Mouse (Mus musculus): ENCODE results near the gene Itm2c.

Gene Itm2c

DNA sequence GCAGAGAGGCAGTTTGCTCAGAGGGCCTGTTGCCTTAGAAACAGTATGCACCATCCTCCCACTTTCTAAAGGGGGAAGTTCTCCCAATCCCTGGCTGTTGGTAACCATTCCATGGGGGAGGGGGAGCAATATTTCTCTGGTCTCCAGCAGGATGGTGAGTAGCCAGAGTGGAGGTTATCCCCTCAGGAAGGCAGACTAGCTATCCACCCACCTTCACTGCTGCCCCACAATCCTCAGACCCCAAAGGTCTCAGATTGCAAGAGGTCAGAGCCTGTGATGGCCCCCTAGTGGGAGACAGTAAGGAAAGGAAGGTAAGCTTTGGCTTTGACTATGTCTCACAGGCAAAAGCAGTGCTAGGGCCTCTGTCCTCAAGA is 5.3 kb downstream of the Itm2c start:
- no peak for DNase-seq (ENCODE audit: low spot score)

DNA sequence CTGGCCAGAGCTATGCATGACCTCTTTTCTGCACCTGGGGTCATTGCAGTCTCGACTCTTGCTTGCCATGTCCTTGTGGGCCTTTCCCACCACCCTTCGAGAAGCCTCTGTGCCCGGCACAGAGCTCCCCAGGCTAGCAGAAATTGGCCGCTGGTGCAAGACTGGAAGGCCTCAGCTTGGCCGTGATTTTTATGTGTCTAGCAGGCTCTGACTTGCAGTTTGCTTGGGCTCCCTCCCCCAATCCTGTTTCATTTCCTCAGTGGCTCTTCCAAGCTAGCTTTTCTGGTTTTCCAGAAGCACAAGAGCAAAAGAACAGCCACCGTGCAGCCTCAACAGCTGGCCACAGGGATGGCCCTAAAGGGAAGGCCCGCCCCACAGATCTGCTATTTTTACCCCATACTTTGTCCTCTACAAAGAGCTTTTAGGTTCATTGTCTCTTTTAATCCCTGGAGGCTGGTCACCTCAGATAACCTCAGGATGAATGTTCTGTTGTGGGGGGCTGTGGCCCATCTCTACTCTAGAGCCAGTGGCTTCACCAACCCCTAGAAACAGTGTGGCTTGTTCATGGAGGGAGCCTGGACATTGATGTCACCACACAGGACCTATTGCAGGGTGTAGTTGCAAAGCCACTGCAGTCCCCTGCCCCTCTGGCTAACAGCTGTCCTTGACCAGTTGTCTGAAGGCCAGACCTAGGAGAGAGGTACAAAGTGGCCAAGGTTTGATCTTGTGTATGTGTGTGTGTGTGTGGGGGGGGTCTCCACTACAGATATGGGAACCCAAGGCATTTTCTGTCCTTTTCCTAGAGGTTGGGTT is 6.6 kb downstream of the Itm2c start:
- DNase-seq (ENCODE audit: low spot score), result no peak

DNA sequence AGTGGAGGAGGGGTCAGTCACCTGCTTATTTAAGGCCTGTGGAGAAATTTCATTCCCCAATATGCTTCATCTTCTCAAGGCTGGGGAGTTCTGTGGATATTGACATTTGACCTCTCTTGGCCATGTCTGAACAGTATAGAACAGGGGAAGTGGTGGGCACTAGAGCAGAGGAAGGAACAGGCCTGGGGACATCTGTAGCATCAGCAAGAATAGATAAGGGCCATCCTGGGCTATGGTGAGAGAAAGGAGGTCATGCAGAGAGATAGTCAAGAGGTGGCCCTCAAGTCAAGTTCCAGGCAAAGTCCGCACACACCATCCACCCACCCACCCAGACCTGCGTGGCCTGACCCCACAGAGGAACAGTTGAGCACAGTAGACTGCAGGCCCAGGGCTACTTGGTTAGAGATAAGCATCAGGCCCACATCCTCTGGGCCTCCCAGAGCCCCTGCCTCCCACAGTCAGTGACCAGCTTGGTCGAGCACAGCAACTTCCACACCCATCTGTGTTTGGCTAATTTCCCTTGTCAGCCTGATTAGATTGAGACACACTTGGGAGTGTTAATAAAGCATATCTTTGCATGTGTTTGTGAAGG is 7.5 kb downstream of the Itm2c start:
- DNase-seq (ENCODE audit: low spot score), result peak; percentile 59

DNA sequence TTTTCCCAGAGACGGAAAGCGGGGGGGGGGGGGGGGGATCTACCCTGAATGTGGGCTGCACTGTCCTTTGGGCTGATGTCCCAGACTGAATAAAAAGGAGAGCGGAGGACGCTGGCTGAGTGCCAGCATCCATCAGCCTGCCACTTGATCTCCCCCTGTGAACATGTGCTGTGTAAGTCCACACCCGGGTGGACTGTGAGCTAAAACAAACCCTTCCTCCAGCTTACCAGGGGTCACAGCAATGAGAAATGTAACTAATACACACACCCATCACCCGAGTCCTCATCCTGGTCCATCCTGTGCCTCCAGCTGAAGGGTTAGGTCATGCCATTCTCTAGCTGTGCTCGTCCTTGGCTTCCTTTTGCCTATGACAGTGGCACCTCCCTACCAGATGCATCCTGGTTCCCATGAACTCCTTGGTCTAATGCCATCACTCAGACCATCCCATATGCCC is 8.1 kb downstream of the Itm2c start:
- DNase-seq (ENCODE audit: low spot score), result peak; percentile 58

DNA sequence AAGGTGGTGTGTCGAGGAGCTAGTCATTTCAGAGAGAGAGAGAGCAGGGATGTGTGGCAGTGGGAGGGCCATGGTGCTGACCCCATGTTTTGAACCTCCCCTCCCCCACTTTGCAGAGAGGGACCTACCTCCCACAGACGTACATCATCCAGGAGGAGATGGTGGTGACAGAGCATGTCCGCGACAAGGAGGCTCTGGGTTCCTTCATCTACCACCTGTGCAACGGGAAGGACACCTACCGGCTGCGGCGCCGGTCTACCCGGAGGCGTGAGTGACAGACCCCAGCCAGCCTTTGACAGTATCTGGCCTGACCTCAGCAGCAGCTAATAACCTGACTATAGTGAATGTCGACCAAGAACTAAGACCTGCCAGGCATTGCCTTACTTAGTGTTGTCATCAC is 12.8 kb downstream of the Itm2c start:
- DNase-seq (ENCODE audit: low spot score), result no peak

DNA sequence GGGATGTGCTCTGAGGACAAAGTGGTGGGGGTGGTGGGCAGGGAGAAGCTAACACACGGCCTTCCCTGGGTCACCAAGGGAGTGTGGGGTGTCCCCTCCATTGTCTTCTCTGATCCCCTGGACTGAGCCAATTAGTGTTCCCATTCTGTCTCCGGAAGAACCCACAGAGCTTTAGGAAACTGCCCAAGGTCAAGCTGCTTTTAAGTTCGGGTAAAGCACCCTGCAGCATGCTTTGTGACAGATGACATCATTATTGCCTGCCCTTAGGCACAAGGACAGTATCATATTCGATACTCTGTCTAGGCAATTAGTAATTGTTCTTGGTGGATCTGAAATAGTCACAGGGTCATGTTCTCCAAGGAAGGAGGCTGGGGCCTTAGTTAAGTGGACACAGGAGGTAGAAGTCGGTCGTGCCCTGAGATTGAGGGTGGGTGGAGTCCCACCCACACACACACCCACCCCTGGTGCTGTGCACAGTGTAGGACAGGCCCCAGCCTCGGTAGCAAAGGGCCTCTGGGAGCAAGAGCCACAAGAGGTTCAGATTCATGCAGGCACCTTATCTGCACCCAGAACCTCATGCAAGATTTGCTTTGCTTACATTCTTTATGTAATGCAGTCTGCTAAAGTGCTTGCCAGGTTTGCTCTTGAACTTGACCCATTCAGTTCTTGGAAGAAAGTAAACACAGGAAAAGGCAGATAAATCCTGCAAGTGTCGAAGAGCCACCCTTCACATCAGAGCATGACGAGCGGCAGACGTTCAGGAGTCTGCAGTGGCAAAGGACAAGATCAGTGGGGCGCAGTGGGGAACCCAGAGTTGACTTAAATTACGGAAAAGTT is 14.9 kb downstream of the Itm2c start:
- DNase-seq (ENCODE audit: low spot score), result no peak

DNA sequence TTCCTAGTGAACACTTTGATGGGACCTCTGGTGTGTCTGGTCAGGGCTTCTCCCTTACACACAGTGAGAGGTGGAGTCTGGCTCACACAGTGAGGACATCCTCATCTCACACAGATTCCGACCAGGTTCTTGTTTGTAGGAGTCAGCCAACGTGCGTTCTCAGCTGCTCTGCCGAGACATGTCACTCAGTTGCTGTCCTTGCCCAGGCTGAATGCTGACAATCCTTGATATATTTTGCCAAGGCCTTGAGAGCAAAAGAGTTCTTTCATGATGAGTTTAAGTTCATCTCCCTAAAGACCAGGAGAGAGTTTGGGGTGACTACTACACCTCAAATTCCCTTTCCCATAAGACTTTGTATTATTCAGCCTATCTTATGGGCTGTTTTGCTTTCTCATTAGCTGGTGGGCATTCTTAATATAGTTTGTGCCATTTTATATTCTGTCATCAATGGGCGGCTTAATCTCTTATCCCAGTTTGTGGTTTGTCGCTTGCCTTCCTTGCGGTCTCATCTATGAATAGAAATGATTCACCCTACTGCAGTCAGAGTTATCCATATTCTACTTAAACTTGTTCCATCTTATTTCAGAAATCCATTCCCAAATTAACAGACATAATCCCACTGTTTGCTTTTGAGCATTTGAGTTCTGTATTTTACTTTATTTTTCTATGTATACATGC is 19.1 kb downstream of the Itm2c start:
- DNase-seq (ENCODE audit: low spot score), result no peak

DNA sequence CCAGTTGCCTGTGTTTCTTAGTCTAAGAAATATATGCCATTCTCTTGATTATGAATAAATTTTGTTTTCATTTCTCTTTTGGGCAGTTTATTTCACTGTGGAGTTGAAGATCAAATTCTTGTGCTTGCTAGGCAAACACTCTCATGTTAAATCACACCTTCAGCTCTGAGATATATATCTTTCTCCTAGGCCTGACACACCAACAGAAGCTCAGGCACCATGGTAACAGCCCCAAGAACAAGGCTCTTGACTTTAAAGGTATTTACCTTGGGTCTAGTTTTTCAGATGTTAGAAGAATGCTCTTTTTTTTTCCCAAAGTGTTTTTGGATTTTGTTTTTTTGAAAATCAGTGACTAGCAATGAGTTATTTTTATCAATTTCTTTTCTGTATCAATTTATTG is 21.8 kb downstream of the Itm2c start:
- DNase-seq (ENCODE audit: low spot score), result no peak

DNA sequence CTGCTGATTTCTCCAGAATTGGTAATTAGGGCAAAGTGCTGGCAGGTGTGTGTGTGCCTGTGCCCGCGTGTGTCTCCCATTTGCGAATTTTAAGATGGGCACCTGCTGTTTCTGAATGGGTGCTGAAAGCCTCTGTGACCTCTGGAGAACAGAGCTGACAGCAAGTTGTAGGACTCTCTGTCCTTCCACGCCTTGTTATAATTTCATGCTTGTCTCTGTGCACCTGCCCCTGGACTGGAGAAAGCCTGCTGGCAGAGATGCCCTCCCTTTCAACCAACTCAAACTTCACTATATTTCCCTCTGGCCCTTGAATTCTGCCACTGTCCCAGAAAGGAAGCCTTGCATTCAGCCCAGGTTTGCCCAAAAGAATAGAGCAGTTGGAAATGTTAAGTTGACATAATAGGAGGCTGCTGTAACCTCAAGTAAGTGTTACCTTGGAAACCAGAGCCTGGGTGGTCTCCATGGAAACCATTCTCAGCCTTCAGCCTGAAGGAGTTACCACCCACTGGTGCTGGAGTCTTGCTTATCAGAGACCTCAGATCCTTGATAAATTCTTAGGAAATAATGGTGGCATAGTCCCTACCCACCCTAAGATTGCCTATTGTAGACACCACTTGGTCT is 22.9 kb downstream of the Itm2c start:
- no peak for DNase-seq (ENCODE audit: low spot score)

DNA sequence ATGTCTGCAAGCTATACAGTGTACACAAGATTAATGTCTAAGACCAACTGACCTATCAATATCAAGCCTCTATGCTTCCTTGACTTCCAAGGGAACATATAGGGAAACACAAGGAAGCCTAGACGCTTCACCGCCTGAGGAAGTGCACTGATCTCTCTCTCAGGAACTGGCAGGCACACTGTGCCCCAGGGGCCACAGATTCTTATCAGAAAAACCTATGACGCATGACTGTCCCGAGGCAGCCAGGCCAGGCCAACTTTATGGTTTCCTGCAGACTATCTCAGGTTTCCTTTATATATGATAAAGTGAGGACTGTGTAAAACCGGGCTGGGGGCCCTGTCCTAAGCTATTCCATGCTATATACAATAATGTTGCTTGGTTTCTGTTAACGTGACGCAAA is 25.5 kb downstream of the Itm2c start:
- no peak for DNase-seq (ENCODE audit: low spot score)

DNA sequence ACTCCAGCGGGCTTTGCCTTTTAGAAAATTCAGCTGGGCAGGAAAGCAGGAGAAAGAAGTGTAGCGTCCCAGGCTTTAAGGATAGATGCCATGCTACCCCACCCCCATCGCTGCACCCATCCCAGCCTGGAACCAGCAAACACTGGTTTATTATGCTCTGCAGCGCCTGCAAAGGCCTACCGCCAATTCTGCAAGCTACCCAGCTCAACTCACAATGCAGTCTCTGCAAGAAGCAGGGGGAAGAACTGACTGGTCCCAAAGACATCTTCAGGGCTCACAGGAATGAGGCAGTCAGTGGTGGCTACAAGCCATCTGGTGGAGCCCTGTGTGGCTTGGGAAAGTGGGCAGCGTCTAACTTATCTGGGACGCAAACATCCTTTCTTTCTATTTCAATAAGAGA is 27.6 kb downstream of the Itm2c start:
- DNase-seq (ENCODE audit: low spot score), result no peak

DNA sequence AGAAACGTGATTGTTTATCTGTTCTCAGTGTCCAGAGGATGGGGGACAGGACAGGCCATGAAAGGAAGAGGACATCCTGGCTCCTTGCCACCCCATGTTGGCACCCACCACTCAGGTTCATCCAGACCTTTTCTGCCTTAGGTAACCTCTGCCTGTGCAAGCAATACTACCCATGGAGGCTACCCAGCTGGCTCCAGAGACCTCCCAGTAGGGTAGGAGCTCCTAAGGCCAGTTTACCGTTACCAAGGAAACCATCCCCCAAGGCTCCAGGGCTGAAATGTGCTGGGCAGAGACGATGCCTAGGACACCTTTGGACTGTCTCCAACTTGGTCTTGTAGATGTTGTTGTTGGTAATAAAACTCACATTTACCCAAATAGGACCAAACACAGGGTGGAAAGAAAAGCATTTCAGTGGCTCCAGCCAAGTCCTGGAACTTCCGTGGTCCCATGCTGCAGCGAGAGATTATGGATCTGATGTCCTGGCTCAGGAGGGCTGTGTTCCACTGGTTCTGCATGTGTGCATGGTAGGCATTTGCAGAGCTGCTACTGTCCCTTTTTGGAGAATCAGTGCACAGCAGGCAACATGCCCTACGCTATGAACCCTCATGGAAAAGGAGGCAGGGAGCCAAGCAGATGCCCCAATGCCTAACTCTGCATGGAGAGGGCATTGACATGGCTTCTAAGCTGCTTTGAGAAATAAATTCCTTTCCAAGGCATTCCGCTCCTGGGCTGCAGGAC is 28.2 kb downstream of the Itm2c start:
- DNase-seq (ENCODE audit: low spot score), result no peak

DNA sequence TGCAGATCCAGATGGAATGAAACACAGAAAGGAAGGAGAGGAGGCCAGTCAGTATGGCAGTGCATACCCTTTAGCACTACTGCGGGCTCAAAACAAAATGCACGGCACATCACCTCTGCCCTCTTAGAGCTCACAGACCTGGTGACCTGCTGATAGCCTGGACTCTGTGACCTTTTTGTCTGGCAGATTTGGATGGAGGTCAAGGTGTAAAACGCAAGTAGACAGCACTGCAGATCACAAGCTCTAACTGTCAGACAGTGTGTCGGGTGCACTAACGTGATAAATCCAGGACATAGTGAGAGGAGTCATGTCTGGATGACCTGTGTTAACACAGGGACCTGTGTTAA is 28.8 kb downstream of the Itm2c start:
- DNase-seq (ENCODE audit: low spot score), result no peak

DNA sequence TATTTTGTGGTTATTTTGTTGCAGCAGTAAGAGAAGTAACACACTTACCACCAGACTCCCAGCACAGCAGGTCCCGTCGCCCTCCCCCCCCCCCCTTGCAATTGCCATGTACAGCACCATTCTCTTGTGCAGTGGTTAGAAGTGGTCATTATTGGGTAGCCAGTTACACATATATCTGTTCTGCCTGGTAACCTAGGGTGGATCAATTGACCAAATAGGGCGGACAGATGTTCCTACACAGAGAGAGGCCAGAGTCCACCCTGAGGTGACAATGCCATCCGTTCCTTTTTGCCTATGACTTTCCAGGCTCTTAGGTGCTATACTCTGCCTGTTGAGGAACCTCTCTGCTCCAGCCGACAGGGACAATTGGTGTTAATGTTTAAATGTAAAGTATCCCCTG is 31.1 kb downstream of the Itm2c start:
- DNase-seq (ENCODE audit: low spot score), result no peak

DNA sequence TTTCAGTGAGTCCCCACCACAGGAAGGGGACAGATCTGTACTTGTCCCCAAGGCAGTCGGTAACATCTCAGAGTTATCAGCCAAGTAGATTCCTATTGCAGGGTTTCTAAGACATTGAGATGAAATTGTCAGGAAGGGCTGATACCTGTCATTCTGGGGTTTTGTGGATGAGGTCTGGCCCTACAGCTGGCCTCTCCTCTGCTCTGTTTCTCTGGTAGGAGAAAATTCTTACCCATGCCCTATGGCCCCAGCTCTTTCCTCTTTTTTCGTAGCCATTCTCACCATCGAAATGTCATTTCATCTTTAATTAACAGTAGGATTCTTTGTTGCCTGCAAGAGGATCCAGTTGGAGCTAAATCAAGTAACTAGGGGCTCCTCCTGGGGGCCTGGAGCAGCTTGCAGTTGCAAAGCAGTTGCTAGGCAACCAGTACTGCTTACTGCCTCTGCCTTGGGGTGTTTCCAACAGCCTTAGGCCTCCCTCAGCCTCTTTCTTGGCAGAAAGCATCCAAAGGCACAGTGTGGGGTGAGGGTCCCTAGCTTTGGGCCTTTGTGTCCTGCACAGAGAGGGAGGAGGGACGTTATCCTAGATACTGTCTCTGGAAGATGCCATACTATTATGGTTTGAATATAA is 34.1 kb downstream of the Itm2c start, which contains the start of gene 4933407L21Rik:
4933407L21Rik (plus strand) TSS at position 427 of the 631 bp plus-strand sequence.
- no peak for DNase-seq (ENCODE audit: low spot score)

DNA sequence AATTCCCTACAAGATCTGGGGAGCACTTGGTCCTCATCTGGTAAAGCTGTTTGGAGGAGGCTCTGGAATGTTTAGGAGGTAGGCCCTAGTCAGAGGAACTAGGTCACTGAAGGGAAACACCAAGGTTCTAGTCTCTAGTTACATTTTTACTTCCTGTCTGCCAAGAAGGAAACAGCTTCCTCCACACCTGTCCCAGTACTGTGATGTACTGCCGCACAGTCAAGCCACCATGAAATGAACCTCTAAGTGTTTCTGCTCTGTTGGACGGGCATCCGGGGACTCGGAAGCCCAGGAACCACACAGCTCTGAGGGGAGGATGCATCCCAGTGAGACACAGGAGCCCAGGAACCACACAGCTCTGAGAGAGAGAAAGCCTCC is 34.6 kb downstream of the Itm2c start:
- no peak for DNase-seq (ENCODE audit: low spot score)

DNA sequence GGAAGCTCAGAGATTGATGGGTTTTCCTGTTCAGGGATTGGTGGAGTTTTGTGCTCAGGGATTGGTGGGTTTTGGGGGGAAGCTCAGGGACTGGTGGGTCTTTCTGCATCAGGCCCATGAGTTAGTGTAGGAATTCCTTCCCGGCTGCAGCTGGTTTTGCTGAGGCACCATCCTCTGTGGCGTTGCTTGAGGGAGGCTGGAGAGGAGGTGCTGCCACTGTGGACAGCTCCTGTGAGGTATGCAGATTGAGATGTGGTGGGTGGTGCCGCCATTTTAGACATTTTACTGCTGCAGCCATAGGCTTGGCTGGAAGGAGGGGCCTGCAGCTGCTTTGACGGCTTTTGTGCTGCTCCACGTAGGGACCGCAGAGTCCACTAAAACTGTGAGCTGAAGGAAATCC is 35.3 kb downstream of the Itm2c start:
- no peak for DNase-seq (ENCODE audit: low spot score)

DNA sequence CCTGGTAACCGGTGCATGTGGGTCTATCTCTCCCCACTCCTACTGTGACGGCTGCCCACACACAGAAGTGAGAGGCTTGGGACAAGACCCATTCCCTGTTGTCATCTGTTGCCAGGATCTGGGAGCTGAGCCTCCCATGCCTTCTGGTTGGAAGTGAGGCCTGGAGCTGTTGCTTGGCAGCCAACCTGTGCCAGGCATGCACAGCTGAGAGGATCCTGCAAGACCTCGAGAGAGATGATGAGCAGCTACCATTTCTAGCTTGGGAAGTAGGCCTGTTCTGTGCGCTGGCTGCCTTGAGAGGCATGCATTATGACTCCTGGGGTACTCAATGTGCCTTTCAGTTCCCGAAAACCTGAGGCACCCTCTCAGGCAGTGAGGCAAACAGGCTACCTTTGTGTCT is 37.1 kb downstream of the Itm2c start:
- no peak for DNase-seq (ENCODE audit: low spot score)

DNA sequence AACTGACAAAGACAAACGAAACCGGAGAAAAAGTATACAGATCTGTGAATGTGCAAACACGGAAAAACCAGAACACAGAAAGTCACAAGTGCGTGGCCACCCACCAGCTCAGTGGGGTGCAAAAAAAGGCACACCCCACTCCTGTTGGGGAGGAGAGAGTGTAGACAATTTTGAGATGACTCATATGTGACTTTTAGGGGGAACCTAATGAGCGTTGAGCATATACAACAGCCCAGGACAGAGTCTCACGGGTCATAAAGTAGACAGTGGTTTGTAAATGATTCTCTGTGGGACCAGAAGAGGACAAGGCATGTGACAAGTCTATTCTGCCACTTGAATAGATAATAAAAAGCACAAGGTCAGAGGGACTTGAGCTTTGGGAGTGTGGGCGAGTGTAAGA is 39.1 kb downstream of the Itm2c start:
- no peak for DNase-seq (ENCODE audit: low spot score)

DNA sequence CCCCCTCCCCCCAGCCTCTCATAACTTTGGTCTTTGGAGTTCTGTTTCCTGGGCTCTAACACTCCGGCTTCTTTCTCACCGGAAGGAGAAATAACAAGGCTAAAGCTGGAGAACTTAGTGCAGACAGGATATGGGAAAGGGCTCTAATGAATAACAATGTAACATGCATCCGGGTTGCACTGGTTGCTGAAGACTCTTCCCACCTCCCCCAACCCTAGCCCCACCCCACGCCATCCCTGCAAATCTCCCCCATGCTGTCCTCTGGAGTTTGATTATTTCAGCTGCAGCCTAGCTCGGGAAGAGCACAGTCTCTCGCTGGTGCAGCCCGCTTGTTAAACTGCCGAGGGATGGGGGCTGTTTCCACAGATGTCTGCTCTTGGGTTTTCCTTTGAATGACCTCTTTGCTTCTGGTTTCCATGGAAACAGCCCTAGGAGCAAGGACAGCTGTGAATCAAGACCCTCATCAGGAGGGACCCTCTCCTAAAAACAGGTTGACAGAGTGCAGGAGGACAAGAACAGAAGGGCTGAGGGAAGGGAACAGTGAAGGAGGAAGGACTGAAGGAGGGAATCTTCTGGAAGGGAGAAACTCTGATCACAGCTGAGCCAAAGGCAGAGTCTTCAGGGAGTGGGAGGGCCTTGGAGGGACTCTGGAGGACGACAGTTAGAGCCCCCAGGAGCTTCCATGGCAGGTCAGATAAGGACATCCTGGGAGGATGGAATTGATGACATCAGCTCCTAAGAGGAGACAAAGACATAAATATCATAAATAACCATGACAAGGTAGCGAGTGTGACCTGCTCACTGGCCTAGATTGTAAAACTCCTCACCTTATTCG is 39.8 kb downstream of the Itm2c start:
- DNase-seq (ENCODE audit: low spot score), result no peak

Measured in MN1 (cell line).